Mouse (Mus musculus): ENCODE results near the gene Krtcap2.

- no peak for TF ChIP-seq CTCF (IDR thresholded peaks at IDR 0.05; ENCODE audit: borderline replicate concordance, insufficient read depth, low read depth, low read length)
- no peak for TF ChIP-seq POLR2A (IDR thresholded peaks at IDR 0.05; ENCODE audit: borderline replicate concordance, insufficient read depth, low read length)
These were observed 12.1 kb upstream of the Krtcap2 start for GRCm38 (mm10) chr3:89233562-89234110.
